Mouse (Mus musculus): ENCODE measurements at regions not wholly inside any gene's neighbourhood (a gene's known extent, or its start where the extent isn't known, plus 50 kb on each side); places are given as distances from the start of the nearest gene placed in this dataset.

DNA sequence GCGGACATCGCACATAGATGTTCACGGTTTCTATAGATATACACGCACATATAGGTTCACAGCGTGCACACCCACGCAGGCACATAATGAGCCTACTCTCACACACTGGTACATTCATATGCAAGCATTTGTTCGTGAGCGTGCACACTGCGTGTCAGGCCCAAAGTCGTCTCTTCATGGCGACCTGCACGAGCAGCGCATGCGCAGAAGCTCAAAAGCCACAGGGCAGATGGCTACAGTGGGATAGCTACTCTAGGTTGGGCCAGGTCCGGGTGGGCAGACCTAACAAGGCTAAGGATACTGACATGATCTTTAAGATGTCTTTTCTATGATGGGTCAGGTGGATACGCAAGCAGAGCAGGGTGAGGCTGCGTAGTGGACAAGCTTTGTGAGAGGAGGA is 63.9 kb downstream of the Sik1 start:
- TF ChIP-seq MAX (IDR thresholded peaks at IDR 0.05; ENCODE audit: low read depth) (no peak), POLR2A (IDR thresholded peaks at IDR 0.05; ENCODE audit: insufficient read length, low read depth) (no peak), TCF3 (IDR thresholded peaks at IDR 0.05; ENCODE audit: insufficient read length, low read depth) (no peak), E2F4 (IDR thresholded peaks at IDR 0.05; ENCODE audit: insufficient read depth) (no peak), POLR2AphosphoS2 (IDR thresholded peaks at IDR 0.05; ENCODE audit: insufficient read length, low read depth) (no peak), MYOG (IDR thresholded peaks at IDR 0.05; ENCODE audit: control insufficient read depth in 1 of 3, insufficient read depth in 1 of 3, insufficient read length in 2 of 3, low read depth in 2 of 3) (no peak), TCF12 (IDR thresholded peaks at IDR 0.05; ENCODE audit: insufficient read depth, poor library complexity, severe bottlenecking) (no peak), CEBPB (IDR thresholded peaks at IDR 0.05; ENCODE audit: insufficient read depth, poor library complexity, severe bottlenecking) (no peak), MYOD1 (IDR thresholded peaks at IDR 0.05; ENCODE audit: control insufficient read depth in 1 of 3, insufficient read length in 2 of 3, low read depth in 2 of 3) (no peak), SRF (IDR thresholded peaks at IDR 0.05; ENCODE audit: control insufficient read depth, insufficient read length, low read depth) (no peak), USF1 (IDR thresholded peaks at IDR 0.05; ENCODE audit: low read depth) (no peak)

Data from myocyte (in vitro differentiated cells).